Mouse (Mus musculus): ENCODE results near the gene Slc37a1.

- TF ChIP-seq CTCF (IDR thresholded peaks at IDR 0.05; ENCODE audit: control insufficient read depth, insufficient read depth, insufficient read length) (no peak), USF1 (IDR thresholded peaks at IDR 0.05; ENCODE audit: low read depth) (no peak), MAX (IDR thresholded peaks at IDR 0.05) (no peak)
Measured at GRCm38 (mm10) chr17:31307756-31308155, 21.2 kb downstream of the Slc37a1 start.
